Mouse (Mus musculus) embryonic facial prominence, embryonic 11.5 days (tissue): ENCODE results near the gene Gm5891. TPM values are rescaled to one million over a fixed set of nuclear protein-coding genes. Genes with fewer than 3 reads are reported as not detected.
"Not testable (repeated sequence)": the region's sequence is repeated elsewhere in the genome, so short reads cannot be mapped to it uniquely, and the experiment has no call there.

ENCODE experiments used
- ATAC-seq: fragments of 200-750 bp; cut with Nextera tagmentation; replicated peaks from 2 replicates; pipeline ENCODE4 v1.8.0; 2017; ENCODE audit warnings: low read depth; ENCODE audit not compliant: insufficient number of reproducible peaks, low FRiP score, low TSS enrichment
- DNase-seq: peaks from one replicate; pipeline ENCODE4 v3.0.0-alpha.2; 2015; ENCODE audit warnings: low spot score
- H3K27ac ChIP-seq: fragments of 300-500 bp; sonication (generic); replicated peaks from 2 replicates; pipeline ENCODE4 v1.5.1; 2014; ENCODE audit warnings: mild to moderate bottlenecking, low read depth, low read length, control low read depth
- H3K27me3 ChIP-seq: fragments of 300-500 bp; sonication (generic); 2 replicates; pipeline ENCODE4 v1.6.1; 2014; ENCODE audit warnings: mild to moderate bottlenecking, low read length, moderate library complexity, mixed read lengths; ENCODE audit not compliant: control insufficient read depth, insufficient read depth
- H3K36me3 ChIP-seq: fragments of 300-500 bp; sonication (generic); replicated peaks from 2 replicates; pipeline ENCODE4 v1.6.1; 2014; ENCODE audit warnings: low read depth, mild to moderate bottlenecking, low read length, moderate library complexity, mixed read lengths; ENCODE audit not compliant: control insufficient read depth, insufficient read depth
- H3K4me1 ChIP-seq: fragments of 300-500 bp; sonication (generic); 2 replicates; pipeline ENCODE4 v1.6.1; 2014; ENCODE audit warnings: low read length, mixed read lengths; ENCODE audit not compliant: control insufficient read depth, insufficient read depth
- H3K4me2 ChIP-seq: fragments of 300-500 bp; sonication (generic); 2 replicates; pipeline ENCODE4 v1.6.1; 2014; ENCODE audit warnings: low read depth, mild to moderate bottlenecking, control low read depth, low read length, moderate library complexity
- H3K4me3 ChIP-seq: fragments of 300-500 bp; sonication (generic); 2 replicates; pipeline ENCODE4 v1.5.1; 2014; ENCODE audit warnings: low read depth, low read length, control low read depth
- H3K9ac ChIP-seq: fragments of 300-500 bp; sonication (generic); replicated peaks from 2 replicates; pipeline ENCODE4 v1.6.1; 2014; ENCODE audit warnings: mild to moderate bottlenecking, control low read depth, low read length
- H3K9me3 ChIP-seq: fragments of 300-500 bp; sonication (generic); replicated peaks from 2 replicates; pipeline ENCODE4 v1.6.1; 2016; ENCODE audit warnings: mild to moderate bottlenecking, low read length, inconsistent platforms, mixed read lengths; ENCODE audit not compliant: control insufficient read depth
- WGBS: fragments of 180-500 bp; shearing (Covaris S2); extraction: QIAGEN DNeasy Blood & Tissue Kit; methylation state at CpG from one replicate; pipeline ENCODE4 v1.1.7; 2014; 5-methylcytosine and 5-hydroxymethylcytosine counted together
- polyA plus RNA-seq: library from polyadenylated mRNA; unstranded; fragments of >200 nt; fragmentation: Nextera tagmentation; extraction: Ambion mirVana; gene quantifications from 2 replicates; pipeline ENCODE4 v1.2.1, GENCODE M21; 2014

Gene Gm5891
- not detected in 2 replicates for polyA plus RNA-seq

- not testable (repeated sequence) for H3K27ac ChIP-seq, ATAC-seq, H3K9me3 ChIP-seq, DNase-seq, H3K27me3 ChIP-seq, H3K36me3 ChIP-seq, H3K4me3 ChIP-seq, H3K4me1 ChIP-seq, H3K4me2 ChIP-seq, H3K9ac ChIP-seq
- no CpG with 5 or more reads among the region's 1 CpGs for WGBS
These were observed at the start of gene Gm5891 for GRCm38 (mm10) chr7:21921191-21921590. Gm5891 (minus strand) TSS chr7:21921291.

Other genes starting within 250 kb of the Gm5891 start
- gene Gm4175, start 159.8 kb downstream of the Gm5891 start, polyA plus RNA-seq, result not detected in 2 replicates
- gene Gm4177, start 124.6 kb downstream of the Gm5891 start, polyA plus RNA-seq, result not detected in 2 replicates
- gene Vmn1r135, start 88.9 kb downstream of the Gm5891 start, polyA plus RNA-seq, result not detected in 2 replicates
- not detected in 2 replicates for gene Gm5725, start 77.0 kb downstream of the Gm5891 start, polyA plus RNA-seq
- gene Vmn1r137, start 73.3 kb upstream of the Gm5891 start, polyA plus RNA-seq, result not detected in 2 replicates
- not detected in 2 replicates for gene Vmn1r138, start 107.6 kb upstream of the Gm5891 start, polyA plus RNA-seq
- gene Gm6176, start 135.0 kb upstream of the Gm5891 start, polyA plus RNA-seq, result not detected in 2 replicates
- gene Vmn1r139, start 147.8 kb upstream of the Gm5891 start, polyA plus RNA-seq, result not detected in 2 replicates
- gene Gm16451, start 197.0 kb upstream of the Gm5891 start, polyA plus RNA-seq, result not detected in 2 replicates
- not detected in 2 replicates for gene Gm10666, start 213.4 kb upstream of the Gm5891 start, polyA plus RNA-seq
- not detected in 2 replicates for gene Vmn1r142, start 242.7 kb upstream of the Gm5891 start, polyA plus RNA-seq